Mouse (Mus musculus) bone marrow, adult 2 months (tissue): ENCODE measurements around the gene Mlst8.

ENCODE experiments used
- CTCF ChIP-seq: fragments of 200-500 bp; IDR thresholded peaks from 2 replicates; pipeline ENCODE4 v1.5.1; 2011; ENCODE audit warnings: low read length, control low read depth; ENCODE audit not compliant: control insufficient read depth, insufficient read depth
- POLR2A ChIP-seq: fragments of 200-500 bp; IDR thresholded peaks from 2 replicates; pipeline ENCODE4 v1.6.1; 2011; ENCODE audit warnings: low read depth, mild to moderate bottlenecking, control low read depth, low read length, borderline replicate concordance; ENCODE audit not compliant: control insufficient read depth

DNA sequence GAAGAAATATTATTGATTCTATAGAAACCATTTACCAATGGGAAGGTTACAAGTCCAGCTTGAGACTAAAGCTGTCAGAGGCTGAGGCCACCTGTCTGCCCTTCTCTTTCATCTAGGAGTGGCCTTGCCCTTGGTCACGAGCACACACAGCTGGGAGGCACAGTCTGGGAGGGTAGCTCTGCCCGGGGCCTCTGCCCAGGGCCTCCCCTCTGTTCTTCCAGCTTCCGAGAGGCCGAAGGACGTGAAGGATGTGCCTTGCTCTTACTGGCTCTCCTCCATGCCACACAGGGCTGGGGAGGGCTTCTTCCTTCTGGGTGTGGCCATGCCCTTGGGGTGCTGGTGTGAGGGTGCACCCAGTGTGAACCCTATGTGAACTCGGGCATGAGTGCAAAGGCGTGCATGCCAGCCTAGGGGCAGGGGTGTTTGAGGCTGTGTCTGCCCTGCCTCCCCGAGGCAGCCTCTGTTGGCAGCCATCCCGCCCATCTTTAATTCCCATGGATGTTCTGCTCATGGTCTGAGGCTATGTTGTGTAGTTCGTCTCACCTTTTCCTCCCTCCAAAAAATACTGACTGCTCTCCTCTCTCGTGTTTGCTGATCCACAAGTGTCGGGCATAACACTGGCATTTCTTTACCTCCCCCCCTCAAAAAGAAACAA lies 29.1 kb upstream of the Mlst8 start:
- TF ChIP-seq CTCF (no peak), POLR2A (no peak)
